In genomic region chr4:152477466-152478223, GRCm38 (mm10) we compare ENCODE assay signal across 8 mouse cellular contexts. TPM values are rescaled to one million over a fixed set of nuclear protein-coding genes. Genes with fewer than 3 reads are reported as not detected.
A peak's percentile ranks its signal among the peaks of the same experiment; 100 is the strongest.
DNase-seq lines count a peak whose midpoint lies in the region; ATAC-seq lines count a peak whose summit lies in the region.

Gene Kcnab2, minus strand, starts transcription at chr4:152477871.

- peak; percentile 98 to 99 for DNase-seq in adrenal gland, adult 18-20 months (ENCODE audit: low spot score in 2 of 2)
- DNase-seq in embryo, embryonic 10.5 days (ENCODE audit: low spot score) = peak; percentile 100
- DNase-seq in gastrocnemius, postnatal 14 days = peak; percentile 98
- peak; percentile 100 for DNase-seq in induced T-regulatory cell, adult 2 months (ENCODE audit: low read depth)
- peak; percentile 100 for DNase-seq in left cerebral cortex, adult 8-10 months (ENCODE audit: low spot score in 2 of 2)
- peak; percentile 100 for DNase-seq in right cerebral cortex, adult 18-20 months
- DNase-seq in urinary bladder, adult 2 months (ENCODE audit: low spot score) = peak; percentile 96

- intact Hi-C loops in gastrocnemius, postnatal 14 days (cut with DNase I; ENCODE audit: low total_unique reads) = no loop called here

- peak; percentile 95 for ATAC-seq in megakaryocyte, adult 5-6 weeks (ENCODE audit: poor library complexity, severe bottlenecking)

RNA-seq across cellular contexts. Expression of gene Kcnab2, which starts in this region (rescaled TPM):
- 1 to 10 TPM; 4.6 to 5.5 TPM for total RNA-seq in adrenal gland, adult 18-20 months (2021)
- 1 to 10 TPM; 2.2 to 3.2 TPM for total RNA-seq in gastrocnemius, postnatal 14 days (2021)
- 100 to 1,000 TPM; 396 to 420 (median 413) TPM for total RNA-seq in left cerebral cortex, adult 8-10 months (2022)
- total RNA-seq in megakaryocyte, adult 5-6 weeks (2015) = 51.4 and 61.6 TPM in 2 replicates
- 77.7 and 116 TPM in 2 replicates for total RNA-seq in megakaryocyte, adult 5-6 weeks (2017)
- 1.8 and 2.7 TPM in 2 replicates for polyA plus RNA-seq in urinary bladder, adult 2 months (2012; rRNA removed)

Comparison
In these comparisons a context has a peak if more than half of its experiments do, and no peak if none do; other contexts are left out.
1. Peak in every context shown above with its lines: DNase-seq and ATAC-seq.
2. RNA of gene Kcnab2 (total RNA-seq): 396 to 420 TPM in left cerebral cortex, adult 8-10 months and 51.4 to 116 TPM in megakaryocyte, adult 5-6 weeks; 4.6 to 5.5 TPM in adrenal gland, adult 18-20 months and 2.2 to 3.2 TPM in gastrocnemius, postnatal 14 days; every median in the first group is over 4 times any median in the second.